Mouse (Mus musculus): ENCODE measurements around the gene Serpinb1c. TPM values are rescaled to one million over a fixed set of nuclear protein-coding genes. Genes with fewer than 3 reads are reported as not detected.
A peak's percentile ranks its signal among the peaks of the same experiment; 100 is the strongest.
"Not testable (repeated sequence)": the region's sequence is repeated elsewhere in the genome, so short reads cannot be mapped to it uniquely, and the experiment has no call there.

Gene Serpinb1c
- not detected in 2 replicates for polyA plus RNA-seq (2012; rRNA removed)

DNA sequence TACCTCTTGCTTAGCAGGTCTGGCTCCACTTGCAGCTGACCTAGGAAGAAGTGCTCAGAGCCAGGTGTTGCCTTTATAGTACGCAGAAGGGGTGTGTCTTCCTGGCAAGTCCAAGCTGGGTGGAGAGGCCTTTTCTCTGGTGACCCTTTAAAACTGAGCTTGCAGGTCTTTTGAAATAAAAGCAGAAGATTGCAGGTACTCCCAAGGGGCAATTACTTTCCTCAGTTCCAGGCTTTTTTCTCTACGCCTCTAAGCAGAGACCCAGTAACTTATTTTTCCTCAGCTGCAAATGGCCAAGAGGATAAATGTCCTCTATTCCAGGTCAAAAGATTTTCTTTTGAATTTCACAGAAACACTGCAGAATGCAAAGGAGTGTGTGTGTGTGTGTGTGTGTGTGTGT lies at the start of gene Serpinb1c:
Serpinb1c (minus strand) TSS at position 101 of the 400 bp plus-strand sequence.
- WGBS, result 80% methylated on average over 2 of the region's 2 CpGs
- no peaks in the 10 kb centered on the region for H3K4me1 ChIP-seq (ENCODE audit: control insufficient read depth, insufficient read depth, low read length)
- TF ChIP-seq CTCF (IDR thresholded peaks at IDR 0.05; ENCODE audit: insufficient read depth, low read length) (no peak), POLR2A (IDR thresholded peaks at IDR 0.05; ENCODE audit: borderline replicate concordance, extremely low read depth, low read depth, low read length) (no peak)
- no peak within 1 kb of the TSS for H3K4me3 ChIP-seq (replicated peaks; ENCODE audit: extremely low read depth, low read depth, low read length)
- no peak for DNase-seq

DNA sequence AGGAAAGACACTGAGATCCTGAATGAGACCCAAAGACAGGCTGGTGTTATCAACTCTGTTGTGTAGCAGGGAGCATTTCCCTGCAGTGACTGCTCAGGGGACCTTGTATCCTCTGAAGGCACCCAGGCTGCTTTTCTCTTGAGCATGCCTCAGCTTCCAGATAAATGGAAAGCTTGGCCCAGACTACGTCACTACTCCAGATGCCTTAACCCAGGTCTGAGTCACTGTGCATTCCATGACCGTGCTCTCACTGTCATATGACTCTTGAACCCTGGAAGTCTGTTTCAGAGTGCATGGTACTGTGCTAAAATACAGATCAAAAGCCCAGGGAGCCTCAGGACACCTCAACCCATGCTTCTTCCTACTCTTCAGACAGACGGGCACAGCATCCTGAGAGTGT lies 41.2 kb upstream of the Serpinb1c start:
- not testable (repeated sequence) for H3K4me3 ChIP-seq (replicated peaks; ENCODE audit: extremely low read depth, low read depth, low read length); DNase-seq; H3K4me1 ChIP-seq (ENCODE audit: control insufficient read depth, insufficient read depth, low read length)
- 57% methylated on average over 3 of the region's 3 CpGs for WGBS

DNA sequence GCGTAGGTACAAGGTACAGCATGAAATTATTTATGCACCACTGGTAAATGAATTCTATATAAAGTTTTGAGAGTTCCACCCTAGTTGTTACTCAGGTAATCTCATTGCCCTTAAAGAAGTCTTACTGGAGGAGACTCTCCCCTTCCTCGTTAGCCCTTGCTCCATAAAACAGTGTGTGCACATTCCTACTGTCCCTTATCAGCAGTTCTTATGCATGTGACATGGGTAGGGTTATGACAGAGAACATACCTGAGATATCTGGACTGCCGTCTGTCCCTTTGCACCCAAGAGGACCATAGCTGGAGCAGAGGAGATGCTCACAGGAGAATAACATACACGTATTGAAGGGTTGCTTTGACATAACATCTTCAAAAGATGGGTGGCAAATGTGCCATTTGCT lies 40.3 kb upstream of the Serpinb1c start:
- not testable (repeated sequence) for H3K4me1 ChIP-seq (ENCODE audit: control insufficient read depth, insufficient read depth, low read length); H3K4me3 ChIP-seq (replicated peaks; ENCODE audit: extremely low read depth, low read depth, low read length); DNase-seq
- 74% methylated on average over 4 of the region's 4 CpGs for WGBS

DNA sequence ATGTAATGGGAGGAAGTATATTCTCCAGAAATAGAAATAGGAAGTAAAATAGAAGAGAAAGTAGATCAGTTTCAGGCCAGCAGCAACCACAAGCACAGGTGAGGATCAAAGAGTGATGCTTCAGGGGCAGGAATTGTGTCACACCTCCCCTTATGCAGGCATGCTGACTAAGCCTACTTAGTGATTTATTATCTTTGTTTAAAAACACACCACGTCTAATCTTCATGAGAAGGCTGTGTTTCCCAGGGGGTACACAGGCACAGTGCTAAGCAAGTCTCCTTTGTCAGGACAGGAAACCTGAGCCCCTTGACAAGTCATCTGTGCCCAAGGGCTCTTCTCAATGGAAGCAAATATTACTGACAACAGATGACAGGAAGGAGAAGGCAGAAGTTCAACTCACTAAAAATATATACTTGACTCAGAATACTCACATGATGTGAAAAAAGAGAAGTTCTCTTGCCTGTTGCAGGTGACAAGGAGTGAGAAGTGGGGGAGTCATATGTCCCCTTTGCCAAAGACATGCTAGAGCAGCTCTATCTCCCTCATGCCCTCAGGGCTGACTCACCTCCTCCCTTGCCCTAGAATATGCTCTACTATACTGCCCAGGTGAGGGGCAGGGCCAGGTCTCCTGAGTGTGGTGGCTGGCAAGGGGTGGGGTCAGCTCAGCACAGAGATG lies 36.8 kb upstream of the Serpinb1c start:
- no peak for DNase-seq
- TF ChIP-seq CTCF (IDR thresholded peaks at IDR 0.05; ENCODE audit: insufficient read depth, low read length) (no peak), POLR2A (IDR thresholded peaks at IDR 0.05; ENCODE audit: borderline replicate concordance, extremely low read depth, low read depth, low read length) (no peak)
- Histone ChIP-seq H3K4me1 (ENCODE audit: control insufficient read depth, insufficient read depth, low read length) (no peaks in the 10 kb centered on the region; the same call in 1 of the 2 replicates), H3K4me3 (replicated peaks; ENCODE audit: extremely low read depth, low read depth, low read length) (no peak overlapping the region)
- 6% methylated on average over 1 of the region's 1 CpGs for WGBS

DNA sequence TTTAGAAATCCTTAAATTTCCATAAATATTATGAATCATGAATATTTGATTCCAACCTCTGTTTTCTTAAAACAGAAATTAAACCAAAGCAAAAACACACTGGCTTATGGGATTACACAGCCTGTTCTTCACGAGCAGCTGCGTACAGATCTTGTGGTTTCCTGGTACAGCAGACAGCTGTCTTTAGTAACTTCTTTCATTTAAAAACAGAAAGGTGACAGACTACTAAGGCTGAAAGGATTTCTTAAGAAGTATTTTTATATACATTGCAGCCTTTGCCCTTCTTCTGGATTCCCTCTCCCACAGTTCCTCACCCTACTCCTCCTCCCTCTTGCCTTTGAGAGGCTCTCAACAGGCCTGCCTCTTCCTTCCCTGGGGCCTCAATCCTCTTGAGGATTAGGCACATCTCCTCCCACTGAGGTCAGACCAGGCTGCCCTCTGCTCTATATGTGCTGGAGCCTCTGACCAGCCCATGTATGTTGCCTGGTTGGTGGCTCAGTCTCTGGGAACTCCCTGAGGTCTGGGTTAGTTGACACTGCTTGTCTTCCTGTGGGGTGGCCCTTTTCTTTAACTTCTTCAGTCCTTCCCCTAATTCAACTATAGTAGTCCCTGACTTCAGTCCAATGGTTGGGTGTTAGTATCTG lies 31.2 kb upstream of the Serpinb1c start:
- no peak for DNase-seq
- TF ChIP-seq CTCF (IDR thresholded peaks at IDR 0.05; ENCODE audit: insufficient read depth, low read length) (no peak), POLR2A (IDR thresholded peaks at IDR 0.05; ENCODE audit: borderline replicate concordance, extremely low read depth, low read depth, low read length) (no peak)
- no peak overlapping the region for H3K4me3 ChIP-seq (replicated peaks; ENCODE audit: extremely low read depth, low read depth, low read length)
- H3K4me1 ChIP-seq (ENCODE audit: control insufficient read depth, insufficient read depth, low read length), result peaks cover 8% of the 10 kb centered on the region
- WGBS, result 48% methylated on average over 2 of the region's 2 CpGs

DNA sequence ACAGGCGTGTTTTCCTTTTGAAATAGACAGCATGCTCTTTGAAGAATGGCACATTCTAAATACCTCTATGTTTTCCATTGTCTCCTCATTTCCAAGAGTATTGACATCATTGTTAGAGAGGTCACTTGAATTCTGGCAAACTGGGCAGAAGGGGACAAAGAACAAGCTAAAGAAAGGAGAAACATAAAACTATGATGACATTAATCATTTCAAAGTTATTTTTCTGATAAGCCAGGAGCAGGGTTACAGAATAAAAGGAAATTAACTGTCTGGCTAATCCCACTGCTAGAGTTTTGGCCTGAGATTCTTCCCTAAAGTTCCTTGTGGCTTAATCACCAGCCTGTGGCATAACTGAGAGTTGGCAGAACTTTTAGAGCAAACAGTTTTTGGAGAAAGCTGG lies 29.2 kb upstream of the Serpinb1c start:
- 61% methylated on average over 1 of the region's 1 CpGs for WGBS
- TF ChIP-seq POLR2A (IDR thresholded peaks at IDR 0.05; ENCODE audit: borderline replicate concordance, extremely low read depth, low read depth, low read length) (no peak), CTCF (IDR thresholded peaks at IDR 0.05; ENCODE audit: insufficient read depth, low read length) (no peak)
- H3K4me3 ChIP-seq (replicated peaks; ENCODE audit: extremely low read depth, low read depth, low read length), result no peak overlapping the region
- no peak for DNase-seq
- H3K4me1 ChIP-seq (ENCODE audit: control insufficient read depth, insufficient read depth, low read length), result peaks cover 14% of the 10 kb centered on the region

DNA sequence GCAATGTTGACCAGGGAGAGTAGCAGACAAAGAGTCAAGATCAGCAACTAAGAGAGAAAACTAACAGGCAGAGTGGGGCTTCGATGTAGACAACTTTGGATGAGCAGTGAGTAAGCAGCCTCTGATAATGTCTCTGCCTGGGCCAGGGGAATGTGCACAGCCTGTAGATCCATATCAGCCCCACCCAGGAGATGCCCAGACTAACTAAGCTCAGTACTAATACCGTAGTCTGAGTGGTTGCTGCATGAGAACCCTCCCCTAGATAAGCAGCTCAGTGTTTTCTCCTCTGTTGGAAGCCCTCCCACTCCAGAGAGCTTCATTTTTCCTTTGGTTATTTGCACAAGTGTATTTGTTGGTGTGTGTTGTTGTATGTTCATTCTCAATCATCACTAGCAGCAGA lies 28.6 kb upstream of the Serpinb1c start:
- DNase-seq, result no peak
- 64% methylated on average over 2 of the region's 2 CpGs for WGBS
- peaks cover 14% of the 10 kb centered on the region for H3K4me1 ChIP-seq (ENCODE audit: control insufficient read depth, insufficient read depth, low read length)
- H3K4me3 ChIP-seq (replicated peaks; ENCODE audit: extremely low read depth, low read depth, low read length), result no peak overlapping the region
- TF ChIP-seq POLR2A (IDR thresholded peaks at IDR 0.05; ENCODE audit: borderline replicate concordance, extremely low read depth, low read depth, low read length) (no peak), CTCF (IDR thresholded peaks at IDR 0.05; ENCODE audit: insufficient read depth, low read length) (no peak)

DNA sequence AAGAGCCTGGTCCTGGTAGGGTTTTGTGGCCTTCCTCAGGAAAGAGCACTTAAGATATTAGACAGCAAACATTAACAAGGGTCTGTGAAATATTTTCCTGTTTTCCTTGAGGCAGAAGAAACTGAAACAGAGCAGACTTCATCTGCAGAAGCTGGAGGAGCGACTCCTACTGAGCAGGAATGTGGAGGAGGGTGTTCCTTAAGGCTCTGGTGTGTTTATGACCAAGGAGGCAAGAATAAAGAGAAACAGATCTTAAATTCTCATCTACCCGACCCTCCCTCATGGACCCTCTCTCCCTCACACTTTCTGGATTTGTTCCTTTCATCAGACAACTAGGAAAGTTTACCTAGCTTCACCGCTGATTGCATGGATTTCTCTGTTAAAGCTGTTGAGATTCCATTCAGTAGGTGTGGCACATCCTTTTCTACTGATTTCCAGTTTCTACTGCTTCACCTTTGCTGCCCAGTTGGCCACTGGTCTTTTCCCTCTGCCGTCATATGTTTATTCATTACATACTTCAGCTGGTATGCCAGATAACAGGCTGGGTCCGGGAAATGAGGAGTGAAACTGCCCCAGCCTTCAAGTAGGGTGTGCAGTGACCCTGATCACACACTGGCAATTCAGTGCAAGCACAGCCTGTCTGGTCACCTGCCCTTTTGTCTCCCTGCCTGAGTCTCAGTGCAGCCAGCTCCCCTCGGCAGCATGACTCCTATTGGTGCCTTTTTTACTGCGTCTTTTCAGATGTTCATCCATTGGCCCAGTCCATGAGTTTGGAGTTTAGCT lies 26.8 kb upstream of the Serpinb1c start:
- 33% methylated on average over 7 of the region's 7 CpGs for WGBS
- H3K4me1 ChIP-seq (ENCODE audit: control insufficient read depth, insufficient read depth, low read length), result peaks cover 14% of the 10 kb centered on the region
- TF ChIP-seq CTCF (IDR thresholded peaks at IDR 0.05; ENCODE audit: insufficient read depth, low read length), result no peak
- peak; percentile 53; the same call in 1 of the 2 replicates for TF ChIP-seq POLR2A (IDR thresholded peaks at IDR 0.05; ENCODE audit: borderline replicate concordance, extremely low read depth, low read depth, low read length)
- DNase-seq, result peak; percentile 70
- no peak overlapping the region for H3K4me3 ChIP-seq (replicated peaks; ENCODE audit: extremely low read depth, low read depth, low read length)

DNA sequence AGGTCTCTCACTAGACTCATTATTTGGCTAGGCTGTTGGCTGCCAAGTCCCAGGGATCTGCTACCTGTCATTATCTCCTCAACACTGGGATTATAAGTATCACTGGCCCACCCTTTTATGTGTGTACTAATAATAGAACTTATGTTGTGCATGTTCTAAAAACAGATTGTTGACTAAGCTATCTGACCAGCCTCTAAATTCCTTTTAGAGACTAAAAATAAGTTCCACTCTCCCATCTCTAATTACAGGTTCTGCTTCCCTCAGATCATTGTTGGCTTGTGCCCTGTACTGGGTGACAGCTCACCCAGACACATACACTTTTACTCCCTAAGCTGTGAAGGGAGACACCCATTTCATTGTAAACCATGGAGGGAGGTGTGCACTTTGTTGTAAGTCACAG lies 24.6 kb upstream of the Serpinb1c start:
- TF ChIP-seq POLR2A (IDR thresholded peaks at IDR 0.05; ENCODE audit: borderline replicate concordance, extremely low read depth, low read depth, low read length) (no peak), CTCF (IDR thresholded peaks at IDR 0.05; ENCODE audit: insufficient read depth, low read length) (no peak)
- Histone ChIP-seq H3K4me1 (ENCODE audit: control insufficient read depth, insufficient read depth, low read length) (peaks cover 11% of the 10 kb centered on the region), H3K4me3 (replicated peaks; ENCODE audit: extremely low read depth, low read depth, low read length) (no peak overlapping the region)
- no peak for DNase-seq
